Mouse (Mus musculus) MEL (cell line): ENCODE measurements at regions not wholly inside any gene's neighbourhood (a gene's known extent, or its start where the extent isn't known, plus 50 kb on each side); places are given as distances from the start of the nearest gene placed in this dataset.

Experiments
- CTCF ChIP-seq, 3 experiments: IDR thresholded peaks in 2 of 3; conservative IDR thresholded peaks in 1 of 3; 2 replicates each; pipeline ENCODE4 v1.5.1; 2011 to 2012; ENCODE audit warnings: low read length in 3 of 3, low read depth in 2 of 3, mild to moderate bottlenecking in 2 of 3, improper control_type of control experiment in 1 of 3, inconsistent platforms in 1 of 3, mixed read lengths in 1 of 3, moderate library complexity in 1 of 3; ENCODE audit not compliant: control insufficient read depth in 1 of 3, insufficient read depth in 1 of 3, poor library complexity in 1 of 3, severe bottlenecking in 1 of 3
- EP300 ChIP-seq, 2 experiments: IDR thresholded peaks; 2 replicates each; pipeline ENCODE4 v1.6.1; 2011; ENCODE audit warnings: improper control_type of control experiment in 2 of 2, low read length in 2 of 2, low read depth in 1 of 2, mild to moderate bottlenecking in 1 of 2
- ETS1 ChIP-seq: IDR thresholded peaks from 2 replicates; pipeline ENCODE4 v1.6.1; 2012; ENCODE audit warnings: low read depth, mild to moderate bottlenecking, inconsistent platforms, low read length, improper control_type of control experiment, moderate library complexity
- GATA1 ChIP-seq: IDR thresholded peaks from 2 replicates; pipeline ENCODE4 v1.6.1; 2011; ENCODE audit warnings: low read depth, low read length, improper control_type of control experiment
- KAT2A ChIP-seq: conservative IDR thresholded peaks from 2 replicates; pipeline ENCODE4 v1.6.1; 2012; ENCODE audit warnings: low read depth, low read length, improper control_type of control experiment, inconsistent platforms
- MAZ ChIP-seq: IDR thresholded peaks from 2 replicates; pipeline ENCODE4 v1.6.1; 2012; ENCODE audit warnings: low read depth, mild to moderate bottlenecking, inconsistent platforms, low read length, improper control_type of control experiment
- MXI1 ChIP-seq: IDR thresholded peaks from 2 replicates; pipeline ENCODE4 v1.6.1; 2011; ENCODE audit warnings: mild to moderate bottlenecking, low read depth, low read length, improper control_type of control experiment
- POLR2A ChIP-seq, 2 experiments: IDR thresholded peaks; 2 replicates each; pipeline ENCODE4 v1.6.1; 2011 to 2012; ENCODE audit warnings: low read length in 2 of 2, mild to moderate bottlenecking in 2 of 2, control low read depth in 1 of 2, improper control_type of control experiment in 1 of 2, low read depth in 1 of 2, moderate library complexity in 1 of 2; ENCODE audit not compliant: control insufficient read depth in 1 of 2, insufficient read depth in 1 of 2, poor library complexity in 1 of 2
- POLR2AphosphoS5 ChIP-seq: IDR thresholded peaks from 2 replicates; pipeline ENCODE4 v1.6.1; 2012; ENCODE audit warnings: low read depth, borderline replicate concordance, mild to moderate bottlenecking, inconsistent platforms, low read length, moderate library complexity, mixed read lengths
- TBP ChIP-seq: IDR thresholded peaks from 2 replicates; pipeline ENCODE4 v1.8.0; 2011; ENCODE audit warnings: low read depth, low read length, improper control_type of control experiment
- UBTF ChIP-seq: IDR thresholded peaks from 2 replicates; pipeline ENCODE4 v1.6.1; 2012; ENCODE audit warnings: low read depth, mild to moderate bottlenecking, inconsistent platforms, low read length, improper control_type of control experiment, moderate library complexity, borderline replicate concordance; ENCODE audit not compliant: insufficient read depth
- USF2 ChIP-seq, 2 experiments: IDR thresholded peaks; 2 replicates each; pipeline ENCODE4 v1.6.1; 2011 to 2012; ENCODE audit warnings: improper control_type of control experiment in 2 of 2, low read length in 2 of 2, borderline replicate concordance in 1 of 2, inconsistent platforms in 1 of 2, low read depth in 1 of 2, mild to moderate bottlenecking in 1 of 2; ENCODE audit not compliant: insufficient read depth in 1 of 2

DNA sequence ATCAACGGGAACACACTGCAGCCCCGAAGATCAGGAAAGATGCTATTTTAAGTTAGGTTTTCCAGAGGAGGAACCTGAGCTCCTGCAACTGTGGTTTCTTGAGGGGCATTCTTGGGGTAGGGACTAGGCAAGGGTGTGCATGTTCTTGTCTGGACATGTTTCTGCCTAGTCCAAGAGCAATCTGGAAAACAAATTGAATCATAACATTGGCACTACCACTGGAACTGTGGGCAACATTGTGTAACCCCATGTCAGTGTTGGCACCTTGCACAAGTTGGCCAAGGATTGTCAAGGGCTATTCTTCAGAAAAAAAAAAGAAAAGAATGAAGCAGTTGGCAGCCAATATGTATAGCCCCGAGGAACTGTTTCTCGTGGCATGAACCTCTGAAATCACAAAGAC, 80.3 kb upstream of the Fam49a start:
- TF ChIP-seq TBP, result no peak
- no peak for TF ChIP-seq EP300 (IDR thresholded peaks at IDR 0.05; ENCODE audit: low read depth in 1 of 2, low read length in 2 of 2)
- TF ChIP-seq POLR2AphosphoS5, result no peak
- no peak for TF ChIP-seq POLR2A (IDR thresholded peaks at IDR 0.05; ENCODE audit: control insufficient read depth in 1 of 2, insufficient read depth in 1 of 2, low read depth in 1 of 2, low read length in 2 of 2, poor library complexity in 1 of 2)
- no peak for TF ChIP-seq UBTF
- TF ChIP-seq CTCF (IDR thresholded peaks at IDR 0.05 in 2 of 3, conservative IDR thresholded peaks at IDR 0.05 in 1 of 3; ENCODE audit: control insufficient read depth in 1 of 3, insufficient read depth in 1 of 3, low read depth in 2 of 3, low read length in 3 of 3, poor library complexity in 1 of 3, severe bottlenecking in 1 of 3), result no peak
- no peak for TF ChIP-seq MXI1
- TF ChIP-seq GATA1, result no peak
- TF ChIP-seq KAT2A, result no peak
- no peak for TF ChIP-seq MAZ
- TF ChIP-seq ETS1, result no peak
- no peak for TF ChIP-seq USF2 (IDR thresholded peaks at IDR 0.05; ENCODE audit: borderline replicate concordance in 1 of 2, insufficient read depth in 1 of 2, low read depth in 1 of 2, low read length in 2 of 2)
